Mouse (Mus musculus) testis, adult 2 months (tissue): Measurements from ENCODE around the gene Mios.

ENCODE experiments used
- CTCF ChIP-seq: fragments of 200-500 bp; IDR thresholded peaks from 2 replicates; pipeline ENCODE4 v1.5.1; 2012; ENCODE audit warnings: low read depth, mild to moderate bottlenecking, inconsistent platforms, low read length, moderate library complexity; ENCODE audit not compliant: control insufficient read depth, insufficient read depth, insufficient replicate concordance
- POLR2A ChIP-seq: fragments of 200-500 bp; IDR thresholded peaks from 2 replicates; pipeline ENCODE4 v1.6.1; 2012; ENCODE audit warnings: low read depth, mild to moderate bottlenecking, inconsistent platforms, low read length, moderate library complexity; ENCODE audit not compliant: control insufficient read depth

GRCm38 (mm10) chr6:8285401-8285960 lies 76.5 kb downstream of the Mios start:
- no peak for TF ChIP-seq CTCF
- TF ChIP-seq POLR2A = no peak
